Mouse (Mus musculus) G1E (cell line): ENCODE data around the gene Actb.

Source experiments
- CTCF ChIP-seq: IDR thresholded peaks from 2 replicates; pipeline ENCODE4 v1.5.1; 2012; ENCODE audit warnings: low read depth, low read length, inconsistent platforms, mixed read lengths
- GATA1 ChIP-seq: IDR thresholded peaks from 2 replicates; pipeline ENCODE4 v1.6.1; 2012; ENCODE audit warnings: borderline replicate concordance, low read length, inconsistent platforms, mixed read lengths
- POLR2AphosphoS5 ChIP-seq: IDR thresholded peaks from 2 replicates; pipeline ENCODE4 v1.6.1; 2012; ENCODE audit warnings: low read depth, low read length, inconsistent platforms; ENCODE audit not compliant: insufficient replicate concordance
- TAL1 ChIP-seq: conservative IDR thresholded peaks from 2 replicates; pipeline ENCODE4 v1.6.1; 2012; ENCODE audit warnings: low read depth, low read length, inconsistent platforms, mixed read lengths

DNA sequence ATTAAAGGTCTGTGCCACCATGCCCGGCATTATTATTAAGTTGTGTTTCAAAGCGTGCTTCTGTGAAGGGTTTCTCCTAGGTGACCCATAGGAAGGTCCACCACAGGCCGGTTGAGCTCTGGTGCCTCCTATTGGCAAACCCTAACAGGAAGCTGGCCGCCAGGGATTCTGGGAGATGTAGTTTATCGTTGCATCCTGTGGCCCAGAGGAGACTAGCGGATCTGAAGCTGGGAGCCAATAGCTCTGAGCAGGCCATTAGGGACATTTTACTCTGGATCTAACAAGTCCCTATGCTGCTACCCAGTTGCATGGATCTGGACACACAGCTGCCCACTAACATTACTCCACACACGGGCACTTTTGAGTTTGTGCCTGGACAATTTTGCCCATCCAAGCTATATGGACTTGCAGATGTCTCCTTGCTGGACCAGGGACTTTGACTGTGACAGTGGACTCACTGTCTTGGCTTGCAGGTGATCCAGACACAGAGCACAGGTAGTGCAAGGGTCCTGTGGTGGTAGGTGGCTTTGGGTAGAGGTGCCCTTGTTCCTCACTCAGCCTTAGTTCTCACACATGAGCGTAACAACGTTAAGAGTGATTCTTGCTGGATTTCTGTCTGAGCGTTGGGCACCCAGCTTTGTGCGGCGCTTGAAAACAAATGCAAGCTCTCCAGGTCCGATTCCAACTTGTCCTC, 29.2 kb upstream of the Actb start:
- TF ChIP-seq CTCF (no peak), TAL1 (no peak), GATA1 (no peak), POLR2AphosphoS5 (no peak)
